Mouse (Mus musculus) left cerebral cortex, adult 8-10 months (tissue): Measurements from ENCODE around the gene Dguok. TPM values are rescaled to one million over a fixed set of nuclear protein-coding genes. Genes with fewer than 3 reads are reported as not detected.

ENCODE experiments used
- DNase-seq, 2 experiments: peaks; one replicate each; pipeline ENCODE4 v3.0.0; 2022; ENCODE audit warnings: low spot score in 2 of 2
- total RNA-seq, 4 experiments: library from RNA; stranded (reverse); gene quantifications; 2 replicates each; pipeline ENCODE4 v1.2.4; 2022

The Dguok gene
- total RNA-seq, 4 experiments from 2014 or later: 23.9 to 35.7 (median 30.9) TPM

DNA sequence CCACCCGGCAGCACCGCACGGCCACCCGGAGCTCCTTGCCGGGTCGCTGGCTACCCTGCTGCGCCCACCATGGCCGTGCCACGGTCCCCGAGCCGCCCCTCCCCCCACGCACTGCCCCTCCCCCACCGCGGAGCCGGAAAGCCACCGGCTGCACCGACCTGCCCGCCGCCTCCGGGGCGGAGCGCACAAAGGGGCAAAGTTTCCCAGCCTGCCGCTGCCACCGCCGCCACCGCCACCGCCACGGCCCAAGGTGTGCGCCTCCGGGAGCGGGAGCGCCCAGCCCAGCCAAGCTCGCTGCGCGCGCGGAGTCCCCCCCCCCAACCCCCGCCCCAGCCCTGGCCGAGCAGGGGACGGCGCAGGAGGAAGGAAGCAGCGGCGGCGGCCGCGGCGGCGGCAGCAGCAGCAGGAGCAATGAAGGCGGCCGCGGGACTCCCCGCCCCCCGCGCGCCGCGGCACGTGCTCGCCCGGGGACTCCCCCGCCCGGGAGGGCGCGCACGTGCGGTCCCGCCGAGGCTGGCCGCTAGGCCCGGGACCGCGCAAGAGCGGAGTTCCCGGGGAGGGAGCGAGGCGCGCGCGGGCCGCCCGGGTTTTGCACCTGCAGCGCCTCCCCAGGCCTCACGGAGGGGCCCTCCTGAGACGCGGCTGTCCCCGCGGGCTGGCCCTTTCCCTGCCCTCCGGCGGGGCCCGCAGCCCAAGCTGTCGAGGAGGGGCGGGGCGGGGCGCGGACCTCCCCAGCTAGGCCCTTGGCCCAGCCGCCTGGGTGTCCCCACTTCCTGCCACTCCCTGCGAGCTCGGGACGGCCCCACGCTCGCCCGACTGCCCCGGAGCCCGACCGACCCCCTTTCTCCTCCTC lies 50.4 kb downstream of the Dguok start:
- DNase-seq: peak in 1 of 2 experiments; percentile 59

DNA sequence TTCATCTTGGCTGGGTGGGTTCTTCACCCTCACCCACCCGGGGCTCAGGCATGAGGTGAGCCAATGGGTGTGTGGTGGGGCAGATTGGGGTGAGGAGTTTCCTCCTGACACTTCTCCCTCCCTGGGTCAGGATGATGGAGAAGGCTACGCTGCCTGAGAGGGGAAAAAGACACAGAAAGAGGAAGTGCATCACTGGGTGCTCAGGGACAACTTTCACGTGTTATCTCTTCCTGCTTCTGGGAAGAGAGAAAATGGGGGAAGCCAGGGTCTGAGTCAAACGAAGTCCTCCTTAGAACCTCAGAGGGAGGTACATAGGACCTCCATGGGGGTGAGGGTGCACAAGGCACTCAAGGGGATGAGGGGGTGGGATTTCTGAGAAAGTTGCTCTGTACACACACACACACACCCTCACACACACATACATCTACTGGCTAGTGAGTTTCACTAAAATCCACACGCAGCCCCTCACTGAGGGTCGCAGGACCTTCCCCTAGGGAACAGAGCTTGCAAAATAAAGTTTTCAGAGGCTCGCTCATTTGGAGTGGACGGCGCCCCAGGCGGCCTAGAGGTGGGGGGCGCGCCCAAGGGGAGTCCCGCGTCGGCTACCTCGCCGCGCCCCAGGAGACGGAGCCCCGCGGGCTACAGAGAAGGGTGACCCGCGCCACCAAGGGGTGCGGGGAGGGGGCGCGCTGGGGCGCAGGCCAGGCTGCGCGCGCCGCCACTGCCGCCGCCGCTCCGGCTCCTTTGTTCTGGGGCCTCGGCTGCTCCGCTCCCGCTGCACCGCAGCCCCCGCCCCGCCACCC lies 51.2 kb downstream of the Dguok start:
- no peak for DNase-seq

- no peak for DNase-seq
Measured at GRCm38 (mm10) chr6:83453706-83454105, 53.1 kb downstream of the Dguok start.

DNA sequence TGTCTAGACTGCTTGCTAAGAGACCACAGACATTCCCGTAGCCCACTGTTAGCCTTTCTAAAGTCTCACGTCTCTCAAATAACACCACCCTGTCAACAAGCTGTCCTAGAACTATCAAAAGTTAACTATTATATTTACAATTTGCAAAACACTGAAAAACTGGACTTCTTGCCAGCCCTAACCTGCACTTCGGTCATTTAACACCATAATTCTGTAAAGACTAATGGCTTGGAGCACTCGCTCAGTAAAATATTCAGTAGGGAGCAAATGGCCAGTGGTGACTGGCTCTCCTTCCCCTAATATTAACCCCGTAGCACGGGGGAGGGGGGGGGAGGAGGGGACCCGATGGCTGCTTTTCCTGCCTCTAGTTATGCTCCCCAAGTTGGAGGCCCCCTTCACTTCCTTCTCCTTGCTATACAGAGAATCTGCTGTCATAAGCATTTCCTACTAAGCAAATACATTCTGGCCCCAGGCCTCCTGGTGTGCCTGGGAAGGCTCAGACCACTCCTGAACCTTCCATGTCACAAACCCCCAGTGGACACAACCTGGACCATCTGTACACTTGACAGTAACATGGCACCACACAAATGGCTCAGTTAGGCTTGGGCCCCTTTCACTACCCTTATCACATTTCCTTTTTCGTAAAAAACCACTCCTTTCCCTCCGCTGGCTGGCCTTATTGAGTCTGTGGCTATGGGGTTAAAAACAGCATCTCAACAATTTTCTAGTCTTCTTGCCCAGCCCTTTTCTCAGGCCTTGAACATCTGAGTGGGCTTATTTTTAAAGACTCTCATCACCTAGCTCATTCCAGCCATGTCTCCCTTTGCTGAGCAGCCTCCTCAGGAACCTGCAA lies 56.1 kb downstream of the Dguok start:
- DNase-seq: no peak

DNA sequence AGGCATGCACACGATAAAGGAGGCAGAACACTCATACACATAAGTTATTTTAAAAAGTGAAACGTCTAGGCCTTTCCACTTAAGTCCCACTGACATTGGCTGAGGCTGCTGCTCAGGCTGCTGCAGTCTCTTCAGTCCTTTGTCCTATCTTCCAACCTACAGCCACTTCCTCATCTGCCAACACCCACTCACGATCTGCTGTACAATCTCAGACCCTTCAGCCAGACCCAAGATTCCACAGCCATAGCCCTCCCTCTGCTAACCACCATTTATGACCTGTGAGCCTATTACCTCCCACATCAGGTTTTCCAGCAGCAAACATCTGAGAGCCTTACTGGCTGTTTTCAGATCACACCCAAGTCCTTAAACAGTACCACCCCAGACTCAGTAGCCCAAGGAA lies 57.3 kb downstream of the Dguok start:
- no peak for DNase-seq

GRCm38 (mm10) chr6:83448911-83449310 lies 57.9 kb downstream of the Dguok start:
- no peak for DNase-seq

DNA sequence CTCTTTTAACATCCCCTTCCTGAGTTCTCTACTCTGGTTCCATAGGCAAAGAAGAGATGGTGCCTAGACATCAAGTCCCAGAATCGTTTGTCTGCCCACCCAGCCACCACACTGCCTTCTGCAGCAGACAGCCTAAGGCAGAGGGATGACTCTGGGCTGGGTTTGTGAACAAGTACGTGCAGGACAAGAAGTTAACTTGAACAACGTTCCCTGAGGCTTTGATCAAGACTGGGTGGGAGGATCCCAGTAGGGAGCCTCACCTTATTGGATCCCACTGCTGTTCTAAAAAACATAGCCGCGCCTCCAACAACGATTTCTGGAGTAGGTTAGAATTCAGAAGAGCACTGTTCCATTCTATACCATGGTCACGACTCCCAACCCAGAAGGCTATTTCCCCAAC lies 59.7 kb downstream of the Dguok start:
- no peak for DNase-seq

- DNase-seq: no peak
Measured at GRCm38 (mm10) chr6:83445796-83446195, 61.0 kb downstream of the Dguok start.

GRCm38 (mm10) chr6:83443441-83444340 lies 63.1 kb downstream of the Dguok start:
- DNase-seq: peak in 1 of 2 experiments; percentile 73

DNA sequence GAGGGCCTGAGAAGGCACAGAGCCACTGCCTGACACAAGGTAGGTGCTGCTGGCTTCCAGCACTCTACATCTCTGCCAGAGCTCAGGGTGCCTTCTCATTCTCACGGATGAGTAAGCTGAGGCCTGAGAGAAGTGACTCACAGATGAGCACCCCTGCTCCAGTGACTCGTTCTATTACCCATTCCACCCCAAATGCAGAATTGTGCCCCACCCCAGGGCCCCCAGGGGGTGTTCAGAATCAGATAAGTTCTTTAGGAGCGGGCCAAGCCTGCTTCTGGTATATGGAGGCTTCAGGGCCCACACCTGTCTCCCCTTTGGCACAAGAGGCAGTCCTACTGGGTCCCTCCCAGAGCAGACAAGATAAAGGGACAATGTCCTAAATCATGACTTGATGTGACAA lies 64.1 kb downstream of the Dguok start:
- peak in 1 of 2 experiments; percentile 53 for DNase-seq

DNA sequence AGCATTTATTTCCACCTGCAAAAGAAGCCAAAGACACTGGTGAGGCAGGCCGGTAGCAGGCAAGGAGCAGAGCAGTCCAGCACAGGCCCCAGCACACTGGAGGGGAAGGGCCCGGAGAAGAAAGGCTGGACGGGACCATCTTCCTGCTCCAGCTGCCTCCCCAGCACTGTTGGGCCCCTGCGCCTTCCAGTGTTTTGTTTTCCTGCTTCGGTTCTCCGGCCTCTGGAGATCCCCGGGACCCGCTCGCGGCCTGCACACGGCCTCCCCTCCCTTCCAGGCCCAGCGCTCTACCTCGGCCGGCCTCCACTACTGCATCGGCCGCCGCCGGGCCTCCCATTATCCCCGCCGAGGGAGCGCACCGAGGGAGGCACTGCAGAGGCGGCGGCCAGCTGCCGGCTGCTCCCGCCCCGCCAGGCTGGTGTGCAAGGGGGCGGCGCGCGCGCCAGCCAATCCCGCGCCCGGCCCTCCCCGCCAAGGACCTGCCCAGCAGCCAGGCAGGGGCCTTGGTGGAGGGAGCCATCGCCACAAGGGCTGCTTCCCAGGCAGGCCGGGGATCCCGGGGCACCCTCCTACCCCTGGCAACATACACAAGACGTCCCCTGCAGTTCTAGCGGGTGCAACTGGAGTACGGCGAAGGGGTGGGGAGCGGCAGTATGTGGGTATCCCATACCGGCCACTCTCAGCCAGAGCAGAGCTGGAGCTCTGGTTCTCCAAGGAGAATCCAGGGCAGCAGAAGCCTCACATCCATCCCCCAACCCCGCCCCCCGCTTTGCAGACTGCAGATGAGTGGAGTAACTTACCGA lies 65.3 kb downstream of the Dguok start:
- DNase-seq: peak; percentile 72 to 90

DNA sequence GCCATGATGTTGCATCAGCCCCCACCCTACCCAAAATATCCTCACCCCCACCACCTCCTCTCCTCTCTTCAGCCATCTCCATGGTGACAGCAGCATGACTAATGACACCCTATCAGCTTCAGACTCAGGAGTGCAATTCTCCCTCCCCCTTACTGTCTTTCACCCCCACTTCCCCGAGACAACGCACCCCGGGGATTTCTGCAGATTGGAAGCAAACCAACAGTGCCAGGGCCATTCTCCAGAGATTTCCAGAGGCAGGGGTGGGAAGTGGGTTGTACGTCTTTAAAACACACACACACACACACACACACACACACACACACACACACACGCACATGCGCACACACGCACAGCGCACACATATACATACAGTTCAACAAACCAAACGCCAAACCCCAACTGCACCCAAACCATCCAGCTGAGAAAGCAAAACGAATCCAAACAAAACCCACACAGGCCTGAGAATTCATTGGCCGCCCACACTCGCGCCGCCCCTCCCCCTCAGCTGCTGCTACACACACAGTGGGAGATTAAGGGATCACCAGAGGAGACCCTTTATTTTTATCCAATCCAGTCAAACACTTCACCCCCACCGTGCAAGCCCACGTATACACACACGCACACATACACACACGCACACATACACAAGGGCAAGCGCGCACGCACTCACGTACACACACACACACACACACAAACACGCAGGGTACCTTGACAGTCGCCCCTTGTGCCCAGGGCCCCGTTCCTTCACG lies 66.1 kb downstream of the Dguok start:
- peak; percentile 72 to 90 for DNase-seq

GRCm38 (mm10) chr6:83440197-83440509 lies 66.6 kb downstream of the Dguok start:
- no peak for DNase-seq

DNA sequence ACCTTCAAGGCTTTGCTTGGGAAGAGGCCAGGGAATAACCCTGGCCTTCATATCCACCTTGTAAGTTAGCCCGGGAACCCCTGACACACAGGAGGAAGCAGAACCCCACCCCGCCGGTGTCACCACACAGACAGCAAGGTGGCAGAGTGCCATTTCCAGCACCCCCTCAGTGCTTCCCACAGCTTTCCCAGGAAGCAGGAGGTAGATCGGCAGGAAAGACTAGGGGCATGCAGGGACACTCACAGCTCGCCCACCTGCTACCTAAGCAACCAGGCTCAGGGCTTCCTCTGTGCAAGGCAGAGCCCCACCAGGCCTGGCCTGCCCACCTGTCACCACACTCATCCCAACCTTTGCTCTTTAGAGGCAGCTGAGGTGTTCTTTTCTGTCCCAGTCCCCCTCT lies 67.0 kb downstream of the Dguok start:
- peak in 1 of 2 experiments; percentile 64 for DNase-seq

DNA sequence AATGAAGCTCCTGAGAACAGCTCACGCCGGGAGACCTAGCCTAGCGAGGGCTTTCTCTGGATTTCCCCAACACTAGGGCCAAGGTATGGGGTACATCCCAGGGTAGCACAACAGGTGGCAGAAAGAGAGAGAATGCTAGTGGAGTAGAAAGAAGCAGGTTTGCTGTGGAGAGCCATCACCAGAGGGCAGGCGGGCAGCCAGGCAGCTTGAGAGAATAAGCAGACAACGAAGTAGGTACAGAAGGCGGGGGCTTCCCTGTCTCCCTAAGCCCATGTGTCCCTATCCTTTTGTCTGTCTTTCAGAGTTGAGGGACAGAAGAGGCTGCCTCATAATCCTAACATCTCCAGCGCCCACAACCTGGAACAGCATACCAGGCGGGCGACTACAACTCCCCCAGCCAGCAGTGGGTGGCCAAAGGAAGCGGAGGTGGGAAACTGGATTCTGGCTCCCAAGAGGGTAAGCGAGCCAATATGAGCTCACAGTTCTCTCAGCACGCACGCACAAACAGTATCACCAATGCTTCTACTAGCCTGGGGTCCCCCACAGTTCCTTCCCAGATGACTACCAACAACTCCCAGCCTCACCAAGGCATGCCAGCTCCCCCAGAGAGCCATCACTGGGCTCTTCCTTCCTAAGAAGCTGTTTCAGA lies 67.5 kb downstream of the Dguok start:
- DNase-seq: peak in 1 of 2 experiments; percentile 54

DNA sequence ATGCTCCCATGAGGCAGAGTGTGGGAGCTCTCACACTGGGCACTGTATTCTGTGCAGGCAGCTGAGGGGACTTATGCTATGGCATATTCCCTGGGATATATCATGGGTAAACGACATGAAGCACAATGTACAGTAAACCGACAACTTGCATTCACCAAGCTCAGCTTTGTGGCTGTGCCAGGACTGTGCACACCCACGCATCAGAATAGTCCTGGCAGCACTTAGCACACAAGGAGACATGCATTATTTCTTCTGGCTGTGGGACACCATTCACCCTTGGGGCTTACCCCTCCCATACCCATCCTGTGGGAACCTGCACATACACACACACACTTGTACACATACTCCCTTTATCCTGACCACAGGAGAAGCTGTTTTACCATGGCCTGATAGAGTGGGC lies 68.2 kb downstream of the Dguok start:
- peak in 1 of 2 experiments; percentile 37 for DNase-seq

DNA sequence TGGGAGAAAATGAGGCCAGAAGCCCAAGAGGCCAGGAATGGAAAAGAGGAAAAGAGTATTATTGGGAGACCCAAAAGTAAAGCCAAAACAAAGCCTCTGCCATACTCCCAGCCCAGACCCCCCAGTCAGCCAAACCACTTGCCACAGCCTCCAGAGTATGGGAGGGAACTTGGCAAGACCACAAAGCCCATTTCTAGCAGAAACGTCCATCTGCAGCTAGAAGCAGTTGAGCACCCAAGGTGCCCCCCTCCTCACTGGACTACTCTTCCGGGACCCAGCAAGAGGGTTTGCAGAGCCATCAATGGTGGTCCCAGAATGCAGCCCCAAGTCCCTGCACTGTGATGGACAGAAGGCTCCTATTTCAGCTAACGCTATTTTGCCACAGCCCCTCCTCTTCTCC lies 69.0 kb downstream of the Dguok start:
- no peak for DNase-seq

DNA sequence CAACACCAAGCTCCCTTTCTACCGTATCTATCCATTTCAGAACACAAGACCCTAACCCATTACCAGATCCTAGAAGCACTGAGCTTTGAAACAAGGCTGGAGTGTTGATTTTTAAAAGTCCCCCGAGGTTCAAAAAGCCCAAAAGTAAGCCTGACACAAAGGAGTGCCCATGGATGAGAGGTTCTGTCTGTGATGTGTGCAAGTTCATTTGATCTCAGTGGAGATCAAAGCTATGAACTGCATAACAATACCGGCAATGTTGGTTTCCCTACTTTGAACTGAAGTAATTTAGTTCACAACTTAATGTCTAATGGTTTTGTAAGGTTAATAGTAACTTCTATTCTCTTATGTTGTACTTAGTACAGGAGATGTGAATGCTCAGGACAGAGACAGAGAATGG lies 69.5 kb downstream of the Dguok start:
- no peak for DNase-seq

DNA sequence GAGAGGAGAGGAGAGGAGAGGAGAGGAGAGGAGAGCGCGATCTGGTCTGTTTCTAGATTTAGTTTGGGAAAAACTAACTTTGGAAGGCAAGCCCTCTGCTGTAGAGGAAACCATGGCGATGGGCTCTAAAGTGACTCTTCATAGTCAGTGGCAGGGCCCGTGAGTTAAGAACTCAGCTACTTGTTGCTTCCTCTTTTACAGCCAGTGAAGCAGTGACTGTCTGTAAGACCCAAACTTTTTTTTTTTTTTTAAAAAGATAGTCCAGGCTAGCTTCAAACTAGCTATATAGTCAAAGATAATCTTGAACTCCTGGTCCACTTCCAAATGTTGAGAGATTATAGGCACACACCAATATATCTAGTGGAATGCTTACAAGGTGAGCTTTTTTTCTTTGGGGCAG lies 70.2 kb downstream of the Dguok start:
- DNase-seq: no peak
